Mouse (Mus musculus): ENCODE results near the gene Rtp1. TPM values are rescaled to one million over a fixed set of nuclear protein-coding genes. Genes with fewer than 3 reads are reported as not detected.

Gene Rtp1
- polyA plus RNA-seq, 1 experiment = not detected

- Histone ChIP-seq H3K79me3 (ENCODE audit: low read depth) (no peaks in the 10 kb centered on the region), H3ac (ENCODE audit: control insufficient read depth, insufficient read length, low read depth) (no peak overlapping the region), H3K27me3 (ENCODE audit: control insufficient read depth, insufficient read depth, insufficient read length) (no peaks in the 10 kb centered on the region), H3K36me3 (ENCODE audit: control insufficient read depth, insufficient read depth) (no peaks in the 10 kb centered on the region), H3K79me2 (ENCODE audit: control insufficient read depth, insufficient read depth) (no peaks in the 10 kb centered on the region), H3K4me3 (ENCODE audit: insufficient read depth, poor library complexity, severe bottlenecking) (no peak overlapping the region)
- TF ChIP-seq MAX (IDR thresholded peaks at IDR 0.05) = no peak
- no peak for TF ChIP-seq MYOD1 (IDR thresholded peaks at IDR 0.05; ENCODE audit: control insufficient read depth, insufficient read length, low read depth)
- no peak for TF ChIP-seq MYOG (IDR thresholded peaks at IDR 0.05; ENCODE audit: control insufficient read depth, extremely low read depth, insufficient read length)
- no peak for TF ChIP-seq FOSL1 (IDR thresholded peaks at IDR 0.05; ENCODE audit: insufficient read depth, low read length, poor library complexity, severe bottlenecking)
- no peak for TF ChIP-seq CEBPB (IDR thresholded peaks at IDR 0.05; ENCODE audit: low read depth)
- no peak for TF ChIP-seq USF1 (IDR thresholded peaks at IDR 0.05; ENCODE audit: low read depth)
- TF ChIP-seq CTCF (IDR thresholded peaks at IDR 0.05; ENCODE audit: control insufficient read depth, insufficient read depth, insufficient read length) = no peak
Observed at GRCm38 (mm10) chr16:23401959-23402358, 27.0 kb upstream of the Rtp1 start.

GRCm38 (mm10) chr16:23403008-23403755 lies 25.8 kb upstream of the Rtp1 start:
- Histone ChIP-seq H3ac (ENCODE audit: control insufficient read depth, insufficient read length, low read depth) (no peak overlapping the region), H3K79me2 (ENCODE audit: control insufficient read depth, insufficient read depth) (no peaks in the 10 kb centered on the region), H3K4me3 (ENCODE audit: insufficient read depth, poor library complexity, severe bottlenecking) (no peak overlapping the region), H3K79me3 (ENCODE audit: low read depth) (no peaks in the 10 kb centered on the region), H3K36me3 (ENCODE audit: control insufficient read depth, insufficient read depth) (no peaks in the 10 kb centered on the region), H3K27me3 (ENCODE audit: control insufficient read depth, insufficient read depth, insufficient read length) (no peaks in the 10 kb centered on the region)
- TF ChIP-seq USF1 (IDR thresholded peaks at IDR 0.05; ENCODE audit: low read depth) (peak; percentile 73), CTCF (IDR thresholded peaks at IDR 0.05; ENCODE audit: control insufficient read depth, insufficient read depth, insufficient read length) (peak; percentile 10), MYOG (IDR thresholded peaks at IDR 0.05; ENCODE audit: control insufficient read depth, extremely low read depth, insufficient read length) (no peak), MYOD1 (IDR thresholded peaks at IDR 0.05; ENCODE audit: control insufficient read depth, insufficient read length, low read depth) (no peak)

GRCm38 (mm10) chr16:23412930-23413329 lies 16.0 kb upstream of the Rtp1 start:
- no peaks in the 10 kb centered on the region for H3K79me2 ChIP-seq (ENCODE audit: control insufficient read depth, insufficient read depth)
- H3K4me3 ChIP-seq (ENCODE audit: insufficient read depth, poor library complexity, severe bottlenecking) = no peak overlapping the region
- H3K79me3 ChIP-seq (ENCODE audit: low read depth) = no peaks in the 10 kb centered on the region
- no peaks in the 10 kb centered on the region for H3K27me3 ChIP-seq (ENCODE audit: control insufficient read depth, insufficient read depth, insufficient read length)
- TF ChIP-seq MYOG (IDR thresholded peaks at IDR 0.05; ENCODE audit: control insufficient read depth, extremely low read depth, insufficient read length) (no peak), CTCF (IDR thresholded peaks at IDR 0.05; ENCODE audit: control insufficient read depth, insufficient read depth, insufficient read length) (no peak), CEBPB (IDR thresholded peaks at IDR 0.05; ENCODE audit: low read depth) (no peak), MYOD1 (IDR thresholded peaks at IDR 0.05; ENCODE audit: control insufficient read depth, insufficient read length, low read depth) (no peak), MAX (IDR thresholded peaks at IDR 0.05) (no peak), FOSL1 (IDR thresholded peaks at IDR 0.05; ENCODE audit: insufficient read depth, low read length, poor library complexity, severe bottlenecking) (no peak), USF1 (IDR thresholded peaks at IDR 0.05; ENCODE audit: low read depth) (no peak)
- H3ac ChIP-seq (ENCODE audit: control insufficient read depth, insufficient read length, low read depth) = no peak overlapping the region
- no peaks in the 10 kb centered on the region for H3K36me3 ChIP-seq (ENCODE audit: control insufficient read depth, insufficient read depth)

GRCm38 (mm10) chr16:23416261-23416656 lies 12.7 kb upstream of the Rtp1 start:
- Histone ChIP-seq H3K27me3 (ENCODE audit: control insufficient read depth, insufficient read depth, insufficient read length) (no peaks in the 10 kb centered on the region), H3K36me3 (ENCODE audit: control insufficient read depth, insufficient read depth) (no peaks in the 10 kb centered on the region), H3K79me3 (ENCODE audit: low read depth) (no peaks in the 10 kb centered on the region), H3K4me3 (ENCODE audit: insufficient read depth, poor library complexity, severe bottlenecking) (no peak overlapping the region), H3ac (ENCODE audit: control insufficient read depth, insufficient read length, low read depth) (no peak overlapping the region), H3K79me2 (ENCODE audit: control insufficient read depth, insufficient read depth) (no peaks in the 10 kb centered on the region)
- TF ChIP-seq MYOG (IDR thresholded peaks at IDR 0.05; ENCODE audit: control insufficient read depth, extremely low read depth, insufficient read length) (no peak), MYOD1 (IDR thresholded peaks at IDR 0.05; ENCODE audit: control insufficient read depth, insufficient read length, low read depth) (no peak), CTCF (IDR thresholded peaks at IDR 0.05; ENCODE audit: control insufficient read depth, insufficient read depth, insufficient read length) (no peak), CEBPB (IDR thresholded peaks at IDR 0.05; ENCODE audit: low read depth) (no peak), USF1 (IDR thresholded peaks at IDR 0.05; ENCODE audit: low read depth) (no peak), MAX (IDR thresholded peaks at IDR 0.05) (no peak), FOSL1 (IDR thresholded peaks at IDR 0.05; ENCODE audit: insufficient read depth, low read length, poor library complexity, severe bottlenecking) (no peak)

- TF ChIP-seq MYOD1 (IDR thresholded peaks at IDR 0.05; ENCODE audit: control insufficient read depth, insufficient read length, low read depth) (peak; percentile 13), CEBPB (IDR thresholded peaks at IDR 0.05; ENCODE audit: low read depth) (no peak)
- H3K4me3 ChIP-seq (ENCODE audit: insufficient read depth, poor library complexity, severe bottlenecking) = no peak overlapping the region
- no peaks in the 10 kb centered on the region for H3K79me2 ChIP-seq (ENCODE audit: control insufficient read depth, insufficient read depth)
- no peaks in the 10 kb centered on the region for H3K27me3 ChIP-seq (ENCODE audit: control insufficient read depth, insufficient read depth, insufficient read length)
- H3K36me3 ChIP-seq (ENCODE audit: control insufficient read depth, insufficient read depth) = no peaks in the 10 kb centered on the region
- no peaks in the 10 kb centered on the region for H3K79me3 ChIP-seq (ENCODE audit: low read depth)
- H3ac ChIP-seq (ENCODE audit: control insufficient read depth, insufficient read length, low read depth) = no peak overlapping the region
Observed at GRCm38 (mm10) chr16:23416657-23417293, 12.2 kb upstream of the Rtp1 start.
